Mouse (Mus musculus): ENCODE measurements around the gene Ube2j2. TPM values are rescaled to one million over a fixed set of nuclear protein-coding genes. Genes with fewer than 3 reads are reported as not detected.

The Ube2j2 gene
- total RNA-seq (2017) = 79.0 to 128 TPM (median 101 TPM) in 3 replicates

DNA sequence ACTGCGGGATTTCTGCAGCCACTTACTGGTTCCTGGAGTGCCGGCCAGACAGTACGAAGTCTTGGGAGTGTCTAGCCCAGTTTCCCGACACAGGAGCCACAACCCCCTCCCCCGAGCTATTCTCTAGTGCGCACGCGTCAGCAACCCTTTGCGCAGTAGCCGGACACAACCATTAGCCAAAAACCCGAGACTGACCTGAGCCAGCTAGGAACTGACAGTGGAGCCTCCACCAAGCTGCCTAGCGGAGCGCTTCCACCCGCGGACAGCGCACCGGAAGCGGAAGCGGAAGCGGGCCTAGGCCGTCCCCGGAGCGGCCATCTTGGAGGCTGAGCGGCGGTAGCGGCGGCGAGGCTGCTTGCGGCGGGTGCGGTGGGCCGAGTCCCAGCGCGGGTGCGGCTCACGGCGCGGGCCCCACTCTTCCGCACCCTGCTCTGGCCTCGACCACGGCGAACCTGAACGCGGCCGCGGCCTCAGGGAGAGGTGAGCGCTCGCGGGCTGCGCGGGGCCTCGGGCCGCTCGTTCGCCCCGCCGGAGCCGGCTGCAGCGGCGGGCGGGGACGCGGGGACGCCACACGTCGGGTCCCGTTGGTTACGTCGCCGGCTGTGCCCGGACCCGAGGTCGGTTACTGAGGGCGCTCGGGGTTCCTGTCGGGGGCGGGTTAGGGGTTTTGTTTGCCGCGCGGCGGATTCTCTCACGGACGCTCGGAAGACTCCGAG, at the start of gene Ube2j2:
Gene Ube2j2, plus strand, starts transcription at position 298 of the 716 bp plus-strand sequence.
- peak; percentile 89 for ATAC-seq (replicated peaks; ENCODE audit: insufficient number of reproducible peaks, low FRiP score, low TSS enrichment, poor library complexity, severe bottlenecking)

DNA sequence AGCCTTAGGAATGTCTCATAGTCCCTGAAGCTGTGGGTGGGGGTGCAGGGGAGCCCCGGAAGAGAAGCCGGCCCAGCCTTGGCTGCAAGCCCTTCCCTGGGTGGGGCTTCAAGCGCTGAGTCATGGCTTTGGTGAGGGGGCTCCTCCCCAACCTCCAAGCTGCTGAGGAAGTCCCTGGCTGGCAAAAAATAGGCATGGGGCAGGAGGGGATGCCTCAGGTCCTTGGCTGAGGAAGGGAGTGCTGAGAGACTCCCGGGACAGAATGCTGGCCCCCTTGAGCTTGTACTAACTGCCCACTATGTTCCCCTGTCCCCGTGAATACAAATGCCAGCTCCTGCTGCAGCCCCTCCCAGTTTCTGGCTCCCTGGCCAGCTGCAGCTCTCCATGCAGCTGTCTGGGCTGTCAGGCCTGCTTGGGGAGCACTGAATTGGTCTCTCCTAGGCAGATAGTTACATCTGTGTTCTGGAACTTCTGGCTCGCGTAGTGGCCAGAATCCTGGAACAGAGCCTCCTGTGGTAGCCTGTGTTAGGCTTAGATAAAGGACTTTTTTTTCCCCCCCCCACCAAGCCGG, 49.2 kb upstream of the Ube2j2 start:
- no peak for ATAC-seq (replicated peaks; ENCODE audit: insufficient number of reproducible peaks, low FRiP score, low TSS enrichment, poor library complexity, severe bottlenecking)

DNA sequence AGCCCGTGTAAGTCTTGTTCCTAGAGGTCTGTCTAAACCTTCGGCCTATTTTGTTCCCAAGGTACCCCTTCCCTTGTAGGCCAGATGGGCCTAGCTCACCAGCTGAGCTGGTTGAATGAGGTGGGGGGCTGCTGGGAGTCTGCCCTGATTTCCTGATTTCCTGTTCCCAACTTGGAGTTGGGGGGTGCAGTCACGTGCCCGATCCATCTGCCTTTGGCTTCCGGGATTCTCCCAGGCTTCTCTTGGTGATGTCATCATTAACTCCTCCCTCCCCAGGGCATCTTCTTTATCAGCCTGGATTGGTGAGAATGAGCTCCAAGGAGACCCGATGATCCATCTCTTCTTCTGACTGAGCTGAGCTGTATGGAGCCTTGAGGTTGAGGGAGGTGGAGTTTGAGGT, 48.4 kb upstream of the Ube2j2 start:
- no peak for ATAC-seq (replicated peaks; ENCODE audit: insufficient number of reproducible peaks, low FRiP score, low TSS enrichment, poor library complexity, severe bottlenecking)

DNA sequence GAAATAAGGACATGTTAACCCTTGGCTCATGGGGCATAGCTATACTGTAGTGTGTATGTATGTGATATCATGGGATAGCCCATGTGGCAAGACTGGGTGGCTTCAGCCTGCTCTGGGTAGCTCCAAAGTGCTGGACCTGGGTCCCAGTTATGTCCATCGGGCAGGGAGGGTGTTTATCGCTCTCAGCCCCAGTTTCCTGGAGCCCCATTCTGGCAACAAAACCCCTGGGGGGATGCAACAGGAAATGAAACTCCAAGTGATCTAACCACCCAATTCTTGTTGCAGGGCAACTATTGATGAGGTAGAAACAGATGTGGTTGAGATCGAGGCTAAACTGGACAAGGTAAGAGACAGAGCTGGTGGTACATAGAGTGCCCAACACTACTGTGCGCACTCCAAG, 47.8 kb upstream of the Ube2j2 start:
- no peak for ATAC-seq (replicated peaks; ENCODE audit: insufficient number of reproducible peaks, low FRiP score, low TSS enrichment, poor library complexity, severe bottlenecking)

DNA sequence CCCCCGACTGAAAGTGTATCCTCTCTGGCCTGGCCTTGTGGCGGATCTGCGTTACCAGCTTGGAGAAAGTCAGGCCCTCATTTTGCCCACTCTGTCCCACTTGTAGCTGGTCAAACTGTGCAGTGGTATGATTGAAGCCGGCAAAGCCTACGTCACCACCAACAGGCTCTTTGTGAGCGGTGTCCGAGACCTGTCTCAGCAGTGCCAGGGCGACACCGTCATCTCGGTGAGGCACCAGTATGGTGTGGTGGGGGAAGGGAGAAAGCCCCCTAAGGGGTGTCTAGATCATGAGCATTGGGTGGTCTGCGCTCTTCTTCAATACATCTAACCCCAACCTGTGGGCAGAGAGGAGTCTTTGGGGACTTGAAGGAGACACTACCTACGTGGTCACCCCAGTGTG, 47.2 kb upstream of the Ube2j2 start:
- ATAC-seq (replicated peaks; ENCODE audit: insufficient number of reproducible peaks, low FRiP score, low TSS enrichment, poor library complexity, severe bottlenecking) = no peak

DNA sequence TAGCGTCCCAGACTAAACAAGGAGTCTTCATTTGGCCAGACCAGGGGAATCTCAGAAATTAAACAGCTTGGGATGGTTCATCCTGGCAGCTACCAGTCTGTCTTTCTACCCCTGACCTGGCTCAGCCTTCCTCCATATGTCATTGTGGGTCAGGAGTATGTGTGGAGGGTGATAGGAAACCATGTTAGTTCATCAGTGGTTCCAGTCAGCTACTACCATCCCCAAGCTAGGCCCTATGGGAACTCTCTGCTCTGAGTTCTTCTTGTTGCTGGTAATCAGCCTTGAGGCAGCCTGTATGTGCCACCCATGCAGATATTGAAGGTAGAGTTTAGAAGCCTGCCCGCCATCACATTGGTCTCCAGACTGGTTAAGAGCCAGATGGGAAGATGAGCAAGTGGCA, 45.3 kb upstream of the Ube2j2 start:
- no peak for ATAC-seq (replicated peaks; ENCODE audit: insufficient number of reproducible peaks, low FRiP score, low TSS enrichment, poor library complexity, severe bottlenecking)

DNA sequence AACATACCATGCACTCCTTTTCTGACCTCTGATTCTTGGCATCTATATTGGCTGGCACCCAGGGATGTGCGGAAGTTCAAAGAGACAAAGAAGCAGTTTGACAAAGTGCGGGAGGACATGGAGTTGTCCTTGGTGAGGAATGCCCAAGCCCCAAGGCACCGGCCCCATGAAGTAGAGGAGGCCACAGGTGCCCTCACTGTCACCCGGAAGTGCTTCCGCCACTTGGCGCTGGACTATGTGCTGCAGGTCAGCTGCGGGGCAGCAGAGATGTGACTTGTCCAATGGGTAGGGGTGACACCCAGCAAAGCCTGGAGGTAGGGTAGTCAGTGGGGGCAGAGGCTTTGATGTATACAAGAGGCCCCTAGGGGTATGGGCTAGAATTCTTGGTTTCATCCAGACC, 44.3 kb upstream of the Ube2j2 start:
- no peak for ATAC-seq (replicated peaks; ENCODE audit: insufficient number of reproducible peaks, low FRiP score, low TSS enrichment, poor library complexity, severe bottlenecking)

DNA sequence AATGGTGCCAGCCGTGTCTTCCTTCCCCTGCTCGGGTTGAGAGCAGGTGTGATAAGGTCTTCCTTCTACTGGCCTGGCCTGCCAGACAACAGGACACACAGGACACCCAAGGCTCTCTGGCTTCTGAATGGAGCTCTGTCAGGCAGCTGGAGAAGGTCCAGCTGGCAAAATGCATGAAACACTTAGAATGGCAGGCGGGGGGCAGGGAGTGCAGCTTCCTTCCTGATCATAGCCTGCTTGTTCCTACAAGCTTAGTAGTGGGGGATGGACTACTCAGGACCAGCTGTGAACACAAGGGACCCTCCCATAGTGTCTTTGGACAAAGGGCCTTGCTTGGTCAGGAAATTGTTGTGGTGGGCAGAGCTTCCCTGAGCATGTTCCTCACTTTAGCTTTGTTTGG, 42.4 kb upstream of the Ube2j2 start:
- no peak for ATAC-seq (replicated peaks; ENCODE audit: insufficient number of reproducible peaks, low FRiP score, low TSS enrichment, poor library complexity, severe bottlenecking)

DNA sequence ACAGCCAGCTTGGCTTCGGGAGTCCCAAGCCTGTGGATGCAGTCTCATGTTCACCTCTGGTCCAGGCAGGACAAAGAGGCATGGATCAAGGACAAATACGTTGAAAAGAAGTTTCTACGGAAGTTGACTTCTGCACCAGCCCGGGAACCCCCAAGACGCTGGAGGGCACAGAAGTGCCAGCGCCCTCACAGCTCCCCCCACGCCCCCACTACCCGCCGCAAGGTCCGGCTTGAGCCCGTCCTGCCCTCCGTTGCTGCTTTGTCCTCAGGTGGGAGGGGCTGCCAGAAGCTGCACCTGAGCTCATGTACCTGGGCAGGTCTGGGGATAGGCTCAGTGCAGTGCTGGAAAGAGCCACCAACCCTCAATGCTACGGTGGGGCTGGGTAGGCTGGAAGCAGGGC, 40.4 kb upstream of the Ube2j2 start:
- ATAC-seq (replicated peaks; ENCODE audit: insufficient number of reproducible peaks, low FRiP score, low TSS enrichment, poor library complexity, severe bottlenecking) = no peak

DNA sequence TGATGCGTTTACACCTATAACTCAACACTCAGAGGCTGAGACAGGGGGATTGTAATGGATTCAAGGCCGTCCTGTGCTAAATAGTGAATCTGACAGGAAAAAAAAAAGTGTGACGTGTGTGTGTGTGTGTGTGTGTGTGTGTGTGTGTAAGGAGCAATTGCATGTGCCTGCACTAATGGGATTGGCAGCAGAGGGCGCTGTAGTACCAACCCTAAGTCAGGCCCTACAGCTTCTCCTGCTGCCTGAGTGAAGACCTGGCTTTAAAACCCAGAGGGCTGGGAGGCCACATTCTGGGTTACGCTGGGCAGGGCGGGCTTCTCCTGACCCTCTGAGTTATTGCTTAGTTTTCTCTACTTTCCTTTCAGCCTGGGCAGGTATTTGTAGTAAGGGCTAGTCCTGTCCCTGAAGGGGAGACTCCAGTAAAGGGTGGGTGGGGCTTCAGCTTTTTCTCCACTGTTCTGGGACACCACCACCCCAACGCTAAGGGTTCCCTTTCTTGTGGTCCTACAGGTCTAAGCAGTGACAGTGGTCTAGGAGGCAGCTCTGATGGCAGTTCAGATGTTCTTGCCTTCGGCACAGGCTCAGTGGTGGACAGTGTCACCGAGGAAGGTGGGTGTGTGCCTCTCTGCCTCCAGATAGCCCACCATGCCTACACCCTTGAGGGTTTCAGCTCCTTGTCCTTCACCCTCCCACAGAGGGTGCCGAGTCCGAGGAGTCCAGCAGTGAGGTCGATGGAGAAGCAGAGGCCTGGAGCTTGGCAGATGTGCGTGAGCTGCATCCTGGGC, 39.1 kb upstream of the Ube2j2 start:
- no peak for ATAC-seq (replicated peaks; ENCODE audit: insufficient number of reproducible peaks, low FRiP score, low TSS enrichment, poor library complexity, severe bottlenecking)

DNA sequence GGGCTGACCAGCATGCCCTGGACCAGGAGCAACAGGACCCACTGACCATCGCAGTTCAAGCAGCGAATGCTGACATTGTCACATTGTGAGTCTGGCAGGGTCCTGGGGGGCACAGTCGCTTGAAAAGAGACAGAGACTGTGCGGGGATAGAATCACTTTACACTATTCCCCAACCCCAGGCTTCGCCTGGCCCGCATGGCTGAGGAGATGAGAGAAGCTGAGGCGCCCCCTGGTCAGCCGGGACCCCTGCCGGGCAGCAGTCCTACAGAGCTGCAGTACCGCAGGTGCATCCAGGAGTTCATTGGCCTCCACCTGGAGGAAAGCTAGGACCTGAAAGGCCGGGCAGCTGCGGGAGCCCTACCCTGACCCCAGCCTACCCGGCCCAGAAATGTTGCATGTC, 38.0 kb upstream of the Ube2j2 start:
- no peak for ATAC-seq (replicated peaks; ENCODE audit: insufficient number of reproducible peaks, low FRiP score, low TSS enrichment, poor library complexity, severe bottlenecking)

DNA sequence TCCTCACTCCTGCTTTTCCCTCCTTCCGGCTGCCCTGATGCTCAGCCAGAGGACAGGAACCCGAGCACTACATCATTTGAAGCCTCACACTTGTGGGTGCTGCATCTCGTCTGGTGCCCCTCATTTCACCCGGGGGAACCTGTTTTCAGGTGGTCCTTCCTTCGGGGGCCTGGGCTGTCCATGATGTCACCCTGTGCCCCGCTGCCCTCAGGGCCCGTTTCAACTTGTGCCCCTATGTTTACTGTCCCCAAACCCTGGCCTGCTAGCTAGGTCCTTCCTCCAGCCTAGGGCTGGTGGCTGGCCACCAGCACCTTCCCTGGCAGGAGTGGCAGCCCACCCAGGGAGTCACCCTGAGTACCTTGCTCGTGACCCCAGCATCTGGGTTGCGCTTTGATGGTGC, 37.5 kb upstream of the Ube2j2 start:
- ATAC-seq (replicated peaks; ENCODE audit: insufficient number of reproducible peaks, low FRiP score, low TSS enrichment, poor library complexity, severe bottlenecking) = no peak

DNA sequence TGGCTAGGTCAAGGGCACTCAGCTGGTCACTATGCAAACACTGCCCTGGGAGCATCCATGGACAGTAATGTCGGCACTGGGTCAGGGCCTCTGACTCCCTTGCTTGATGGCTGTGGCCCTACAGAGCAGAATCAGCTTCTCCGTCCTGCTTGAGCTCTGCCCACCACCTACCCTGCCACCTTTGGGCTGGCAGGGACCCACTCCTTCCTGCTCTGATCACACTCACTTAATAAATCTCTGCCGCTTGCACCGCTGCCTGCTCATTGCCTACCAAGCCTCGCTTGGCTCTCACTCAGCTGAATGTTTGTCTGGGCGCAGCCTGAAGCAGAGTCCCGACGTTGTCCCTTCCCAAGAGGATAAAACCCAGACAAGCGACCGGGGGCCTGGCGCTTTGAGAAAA, 36.6 kb upstream of the Ube2j2 start:
- ATAC-seq (replicated peaks; ENCODE audit: insufficient number of reproducible peaks, low FRiP score, low TSS enrichment, poor library complexity, severe bottlenecking) = no peak

DNA sequence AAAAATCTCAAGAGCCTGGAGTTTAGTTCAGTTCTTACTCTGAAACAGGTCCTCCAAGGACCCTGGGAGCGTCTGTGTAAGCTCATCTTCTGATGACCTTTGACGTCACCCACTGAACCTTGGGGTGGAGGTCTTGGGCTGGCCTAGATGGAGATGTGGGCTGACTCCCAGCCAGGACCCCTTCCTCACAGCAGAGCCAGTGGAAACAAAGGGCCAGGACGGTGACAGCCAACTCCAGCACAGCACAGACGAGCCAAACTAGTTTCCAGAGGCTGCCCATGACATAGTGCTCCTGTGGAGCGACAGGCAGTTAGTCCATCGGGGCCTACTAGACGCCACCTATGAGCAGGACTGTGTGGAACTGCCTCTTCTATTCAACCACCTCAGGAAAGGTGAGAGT, 35.4 kb upstream of the Ube2j2 start:
- ATAC-seq (replicated peaks; ENCODE audit: insufficient number of reproducible peaks, low FRiP score, low TSS enrichment, poor library complexity, severe bottlenecking) = no peak

DNA sequence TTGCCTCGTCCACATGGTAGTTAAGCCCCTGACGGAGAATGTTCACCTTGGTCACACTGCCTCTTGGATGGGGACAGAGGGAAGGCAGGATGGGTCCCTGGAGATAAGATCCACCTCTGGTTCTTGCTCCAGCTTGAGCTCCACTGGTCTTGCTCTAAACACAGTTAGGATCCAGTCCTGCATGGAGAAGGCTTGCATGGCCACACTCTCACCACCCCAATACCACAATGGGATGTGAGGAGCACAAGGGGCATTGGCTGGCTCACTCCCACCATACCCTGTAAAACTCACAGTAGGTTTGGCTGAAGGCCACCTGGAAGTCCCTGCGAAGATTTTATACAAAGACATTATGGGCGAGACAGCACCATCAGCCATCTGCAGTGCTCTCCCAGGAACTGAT, 34.9 kb upstream of the Ube2j2 start:
- ATAC-seq (replicated peaks; ENCODE audit: insufficient number of reproducible peaks, low FRiP score, low TSS enrichment, poor library complexity, severe bottlenecking) = no peak

DNA sequence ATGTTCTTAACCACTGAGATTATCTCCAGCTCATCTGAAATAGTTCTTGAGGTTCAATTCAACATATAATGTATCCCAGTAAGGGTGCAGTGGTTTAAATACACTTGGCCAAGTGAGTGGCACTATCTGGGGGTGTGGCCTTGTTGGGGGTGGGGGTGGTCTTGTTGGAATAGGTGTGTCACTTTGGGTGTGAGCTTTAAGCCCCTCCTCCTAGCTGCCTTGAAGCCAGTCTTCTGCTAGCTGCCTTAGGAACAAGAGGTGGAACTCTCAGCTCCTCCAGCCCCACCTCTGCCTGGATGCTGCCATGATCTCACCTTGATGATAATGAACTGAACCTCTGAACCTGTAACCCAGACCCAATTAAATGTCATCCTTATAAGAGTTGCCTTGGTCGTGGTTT, 11.6 kb upstream of the Ube2j2 start:
- no peak for ATAC-seq (replicated peaks; ENCODE audit: insufficient number of reproducible peaks, low FRiP score, low TSS enrichment, poor library complexity, severe bottlenecking)

DNA sequence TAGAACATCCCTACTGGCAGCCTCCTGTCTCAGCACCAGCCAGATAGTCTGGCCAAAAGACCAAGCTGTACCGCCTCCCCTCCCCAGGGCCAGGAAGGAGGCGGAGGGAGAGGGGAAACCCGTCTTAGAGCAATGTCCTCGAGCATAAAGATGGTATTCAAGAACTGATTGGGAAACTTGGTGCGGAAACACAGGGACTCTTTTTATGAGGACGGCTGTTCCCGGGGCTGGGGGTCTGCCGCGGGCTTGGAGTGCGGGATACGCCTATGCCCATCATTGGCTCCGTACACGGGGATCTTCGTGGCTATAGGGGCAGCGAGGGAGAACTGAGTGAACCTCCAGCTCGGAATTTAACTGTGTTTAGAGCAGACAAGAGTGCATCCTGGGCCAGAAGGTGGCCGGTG, 580 bp upstream of the Ube2j2 start:
- 0 out of 2 replicates have a peak, but pooled peaks have one; percentile 1 for ATAC-seq (replicated peaks; ENCODE audit: insufficient number of reproducible peaks, low FRiP score, low TSS enrichment, poor library complexity, severe bottlenecking)

DNA sequence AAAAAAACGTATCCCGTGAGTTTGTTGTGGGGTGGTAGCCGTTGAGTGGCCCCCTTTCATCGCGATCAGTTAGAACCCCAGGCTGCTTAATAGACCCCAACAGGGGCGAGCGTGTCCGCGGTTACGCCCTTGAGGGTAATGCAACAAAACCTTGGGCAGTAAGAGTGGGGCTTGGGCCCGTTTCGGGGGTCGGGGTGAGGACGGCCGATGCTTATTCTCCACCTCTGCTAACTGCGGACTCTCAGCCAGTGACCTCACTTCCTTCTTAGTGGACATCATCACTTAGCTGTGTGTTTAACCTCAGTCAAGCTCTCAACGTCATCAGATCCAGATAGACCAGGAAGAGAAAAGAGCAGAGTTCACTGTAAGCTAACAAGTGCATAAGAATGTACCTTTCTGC, 640 bp downstream of the Ube2j2 start:
- peak; percentile 48; the same call in 1 of the 2 replicates for ATAC-seq (replicated peaks; ENCODE audit: insufficient number of reproducible peaks, low FRiP score, low TSS enrichment, poor library complexity, severe bottlenecking)

DNA sequence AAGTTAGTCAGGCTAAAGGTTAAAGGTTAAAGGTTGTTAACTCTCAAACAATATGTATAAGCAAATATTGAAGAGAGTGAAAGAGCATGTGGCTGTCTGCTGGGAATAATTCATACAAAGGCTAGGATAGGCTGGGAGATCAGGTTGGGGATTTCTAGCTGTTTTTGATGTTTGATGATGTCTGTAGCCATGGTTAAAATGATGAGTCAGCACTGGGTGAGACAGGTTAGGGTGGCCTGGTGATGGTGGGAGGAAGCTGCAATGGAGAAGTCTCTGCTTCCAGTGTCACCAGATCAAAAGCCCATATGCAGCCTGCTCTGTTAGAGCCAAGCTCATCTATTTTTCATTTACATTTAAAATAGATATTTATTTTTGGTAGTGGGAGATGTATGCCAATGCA, 3.5 kb downstream of the Ube2j2 start:
- ATAC-seq (replicated peaks; ENCODE audit: insufficient number of reproducible peaks, low FRiP score, low TSS enrichment, poor library complexity, severe bottlenecking) = no peak

DNA sequence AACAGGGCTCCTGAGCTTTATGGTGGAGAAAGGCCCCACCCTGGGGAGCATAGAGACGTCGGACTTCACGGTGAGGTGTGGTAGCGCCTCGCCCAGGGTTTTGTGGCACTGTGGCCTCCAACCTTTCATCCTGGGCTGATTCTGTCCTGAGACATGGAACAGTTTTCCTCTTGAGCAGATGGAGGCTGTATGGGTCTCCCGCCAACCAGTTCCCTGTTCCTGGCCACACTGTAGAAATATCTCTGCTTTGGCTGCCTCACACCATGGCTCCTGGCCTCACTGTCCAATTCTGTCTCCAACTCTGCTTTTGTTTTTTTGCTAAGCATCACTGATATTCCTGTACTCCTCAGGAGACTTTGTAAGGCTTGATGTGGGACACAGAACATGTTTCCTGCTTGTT, 11.9 kb downstream of the Ube2j2 start:
- ATAC-seq (replicated peaks; ENCODE audit: insufficient number of reproducible peaks, low FRiP score, low TSS enrichment, poor library complexity, severe bottlenecking) = no peak
